Mouse (Mus musculus) kidney, postnatal 0 days (tissue): ENCODE data around the gene Slc35f3. TPM values are rescaled to one million over a fixed set of nuclear protein-coding genes. Genes with fewer than 3 reads are reported as not detected.
A peak's percentile ranks its signal among the peaks of the same experiment; 100 is the strongest.

Source experiments
- ATAC-seq: fragments of 200-750 bp; cut with Nextera tagmentation; replicated peaks from 2 replicates; pipeline ENCODE4 v1.8.0; 2017; ENCODE audit warnings: low read depth, moderate number of reproducible peaks, moderate TSS enrichment, moderate library complexity; ENCODE audit not compliant: low FRiP score
- DNase-seq: peaks from one replicate; pipeline ENCODE4 v3.0.0-alpha.2; 2016; ENCODE audit warnings: low spot score
- H3K27ac ChIP-seq: fragments of 300-500 bp; sonication (generic); 2 replicates; pipeline ENCODE4 v1.5.1; 2014; ENCODE audit warnings: mild to moderate bottlenecking
- H3K27me3 ChIP-seq: fragments of 300-500 bp; sonication (generic); 2 replicates; pipeline ENCODE4 v1.6.1; 2014; ENCODE audit warnings: low read length, mixed read lengths; ENCODE audit not compliant: insufficient read depth
- H3K36me3 ChIP-seq: fragments of 300-500 bp; sonication (generic); 2 replicates; pipeline ENCODE4 v1.6.1; 2014; ENCODE audit warnings: low read length, mixed read lengths; ENCODE audit not compliant: insufficient read depth
- H3K4me1 ChIP-seq: fragments of 300-500 bp; sonication (generic); replicated peaks from 2 replicates; pipeline ENCODE4 v1.6.1; 2014; ENCODE audit warnings: antibody characterized with exemption, low read length, mixed read lengths; ENCODE audit not compliant: insufficient read depth
- H3K4me2 ChIP-seq: fragments of 300-500 bp; sonication (generic); 2 replicates; pipeline ENCODE4 v1.6.1; 2014; ENCODE audit warnings: mild to moderate bottlenecking, low read length, moderate library complexity, mixed read lengths
- H3K4me3 ChIP-seq: fragments of 300-500 bp; sonication (generic); replicated peaks from 2 replicates; pipeline ENCODE4 v1.5.1; 2014; ENCODE audit warnings: low read depth, low read length
- H3K9ac ChIP-seq: fragments of 300-500 bp; sonication (generic); 2 replicates; pipeline ENCODE4 v1.6.1; 2014; ENCODE audit warnings: low read depth, low read length
- H3K9me3 ChIP-seq: fragments of 300-500 bp; sonication (generic); replicated peaks from 2 replicates; pipeline ENCODE4 v1.6.1; 2016; ENCODE audit warnings: low read length, inconsistent platforms, mixed read lengths
- CTCF ChIP-seq: IDR thresholded peaks from 2 replicates; pipeline ENCODE4 v1.5.1; 2016; ENCODE audit warnings: antibody characterized with exemption, low read depth, mild to moderate bottlenecking, moderate library complexity
- WGBS: fragments of 180-500 bp; shearing (Covaris S2); extraction: QIAGEN DNeasy Blood & Tissue Kit; methylation state at CpG from one replicate; pipeline ENCODE4 v1.1.7; 2014; 5-methylcytosine and 5-hydroxymethylcytosine counted together
- polyA plus RNA-seq: library from polyadenylated mRNA; unstranded; fragments of >200 nt; fragmentation: Nextera tagmentation; extraction: Ambion mirVana; gene quantifications from 2 replicates; pipeline ENCODE4 v1.2.1, GENCODE M21; 2015

The Slc35f3 gene
- polyA plus RNA-seq, 1 experiment from 2014 or later = 1.4 TPM

DNA sequence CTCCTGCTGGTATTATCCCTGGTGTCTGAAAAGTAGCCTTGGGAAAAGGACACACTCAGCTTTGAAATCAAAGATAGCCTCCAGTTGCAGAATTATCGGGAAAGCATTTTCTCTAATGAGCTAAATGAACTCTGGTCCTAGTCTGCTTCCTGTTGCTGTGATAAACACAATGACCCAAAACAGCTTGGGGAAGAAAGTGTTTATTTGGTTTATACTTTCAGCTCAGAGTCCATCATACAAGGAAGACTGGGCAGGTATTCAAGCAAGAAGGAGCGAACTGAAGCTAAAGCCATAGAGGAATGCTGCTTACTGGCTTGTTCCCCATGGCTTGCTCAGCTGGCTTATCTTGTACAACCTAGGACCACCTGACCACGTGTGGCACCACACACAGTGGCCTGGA, 67.9 kb downstream of the Slc35f3 start:
- Histone ChIP-seq H3K4me3 (no peak overlapping the region), H3K36me3 (no peaks in the 10 kb centered on the region), H3K4me1 (no peaks in the 10 kb centered on the region), H3K9me3 (no peaks in the 10 kb centered on the region), H3K9ac (no peak overlapping the region), H3K27ac (no peak overlapping the region), H3K4me2 (no peak overlapping the region), H3K27me3 (no peaks in the 10 kb centered on the region)
- TF ChIP-seq CTCF = no peak
- WGBS = 72% methylated on average over 3 of the region's 3 CpGs
- DNase-seq (no peak), ATAC-seq (no peak)

DNA sequence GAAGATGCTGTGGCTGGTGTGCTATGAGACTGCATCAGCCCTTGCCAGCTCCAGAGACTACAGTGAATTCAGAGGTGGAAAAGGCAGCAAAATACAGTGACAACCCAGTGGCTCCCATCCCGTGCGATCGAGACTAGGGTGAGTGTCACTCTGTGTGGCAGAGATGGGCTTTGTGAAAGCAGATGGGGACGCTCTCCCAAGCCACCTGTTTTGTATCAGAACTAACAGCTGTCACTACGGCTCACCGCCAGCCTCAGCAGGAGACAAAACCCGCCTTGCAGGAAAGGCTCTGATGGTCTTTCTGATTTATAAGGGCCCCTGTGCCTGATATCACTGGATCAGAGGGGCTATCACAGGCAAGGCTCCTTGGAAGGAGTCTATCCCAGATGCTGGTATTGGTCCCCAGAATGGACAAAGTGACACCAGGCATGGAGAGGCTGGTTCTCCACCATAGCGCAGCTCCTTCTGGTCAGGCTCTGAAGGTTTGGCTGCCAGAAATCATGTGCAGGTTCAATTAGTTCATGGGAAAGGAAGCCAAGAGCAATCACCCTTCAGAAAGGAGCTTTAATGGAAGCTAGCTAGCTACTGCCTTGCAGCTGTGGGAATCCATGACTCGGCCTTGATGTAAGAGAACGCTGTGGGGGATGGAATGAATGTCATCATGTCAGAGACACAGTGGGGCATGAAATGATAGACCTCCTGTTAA, 70.1 kb downstream of the Slc35f3 start:
- Histone ChIP-seq H3K4me2 (no peak overlapping the region), H3K9me3 (no peaks in the 10 kb centered on the region), H3K4me3 (no peak overlapping the region), H3K36me3 (no peaks in the 10 kb centered on the region), H3K9ac (no peak overlapping the region), H3K27ac (no peak overlapping the region), H3K4me1 (no peaks in the 10 kb centered on the region), H3K27me3 (no peaks in the 10 kb centered on the region)
- TF ChIP-seq CTCF = no peak
- no peak for DNase-seq
- 81% methylated on average over 10 of the region's 10 CpGs for WGBS
- ATAC-seq = no peak

- H3K27me3 ChIP-seq = no peaks in the 10 kb centered on the region
- H3K9ac ChIP-seq = no peak overlapping the region
- DNase-seq (no peak), ATAC-seq (no peak)
- H3K27ac ChIP-seq = no peak overlapping the region
- no peaks in the 10 kb centered on the region for H3K9me3 ChIP-seq
- no peaks in the 10 kb centered on the region for H3K36me3 ChIP-seq
- TF ChIP-seq CTCF = no peak
- H3K4me3 ChIP-seq = no peak overlapping the region
- 89% methylated on average over 3 of the region's 3 CpGs for WGBS
- no peaks in the 10 kb centered on the region for H3K4me1 ChIP-seq
- H3K4me2 ChIP-seq = no peak overlapping the region
Measured at GRCm38 (mm10) chr8:126371871-126372270, 73.5 kb downstream of the Slc35f3 start.

DNA sequence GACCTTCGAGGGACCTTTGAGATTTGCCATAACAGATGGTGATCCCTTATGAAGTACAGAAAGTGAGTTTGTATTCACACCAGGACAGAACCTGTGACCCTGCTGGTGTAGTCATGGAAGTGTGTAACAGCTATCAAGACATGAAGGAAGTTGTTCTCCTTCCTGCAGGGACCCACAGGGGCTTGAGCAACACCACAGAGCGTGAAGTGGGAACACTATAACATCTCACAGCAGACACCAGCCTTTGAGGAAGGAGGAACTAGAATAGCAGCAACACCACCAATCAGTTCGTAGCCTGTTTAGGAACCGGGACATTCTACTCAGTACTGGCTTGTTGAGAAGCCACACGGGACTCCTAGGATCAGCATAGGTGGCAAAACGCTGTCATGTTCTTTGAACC, 81.2 kb downstream of the Slc35f3 start:
- Histone ChIP-seq H3K4me2 (no peak overlapping the region), H3K4me1 (no peaks in the 10 kb centered on the region), H3K36me3 (no peaks in the 10 kb centered on the region), H3K9me3 (no peaks in the 10 kb centered on the region), H3K9ac (no peak overlapping the region), H3K27me3 (no peaks in the 10 kb centered on the region), H3K4me3 (no peak overlapping the region), H3K27ac (no peak overlapping the region)
- no peak for ATAC-seq
- no peak for TF ChIP-seq CTCF
- no peak for DNase-seq
- WGBS = 80% methylated on average over 6 of the region's 6 CpGs

GRCm38 (mm10) chr8:126380141-126380540, 81.8 kb downstream of the Slc35f3 start:
- no peak for ATAC-seq
- no peak for TF ChIP-seq CTCF
- H3K36me3 ChIP-seq = no peaks in the 10 kb centered on the region
- H3K4me2 ChIP-seq = no peak overlapping the region
- 36% methylated on average over 2 of the region's 2 CpGs for WGBS
- H3K27ac ChIP-seq = no peak overlapping the region
- H3K9me3 ChIP-seq = no peaks in the 10 kb centered on the region
- no peak overlapping the region for H3K9ac ChIP-seq
- H3K27me3 ChIP-seq = no peaks in the 10 kb centered on the region
- H3K4me3 ChIP-seq = no peak overlapping the region
- H3K4me1 ChIP-seq = no peaks in the 10 kb centered on the region
- no peak for DNase-seq

DNA sequence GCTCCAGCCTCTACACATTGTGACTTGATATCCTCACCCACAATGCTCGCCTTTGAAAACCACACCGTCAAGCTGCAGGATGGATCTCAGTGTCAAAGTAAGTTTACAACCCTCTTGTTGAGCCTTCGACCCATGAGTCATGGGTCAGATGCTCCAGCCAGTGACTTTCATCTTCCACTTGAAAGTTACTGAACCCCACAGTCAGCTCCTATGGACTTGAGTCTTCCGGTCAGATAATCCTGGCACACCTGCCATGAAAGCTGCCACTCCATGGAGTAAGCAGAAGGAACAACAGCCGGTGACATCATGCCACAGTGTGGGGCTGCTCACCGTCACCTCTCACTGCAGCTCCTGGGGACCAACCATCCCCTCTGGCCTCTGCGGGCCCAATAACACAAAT, 82.9 kb downstream of the Slc35f3 start:
- WGBS = 46% methylated on average over 7 of the region's 7 CpGs
- Histone ChIP-seq H3K27me3 (no peaks in the 10 kb centered on the region), H3K36me3 (no peaks in the 10 kb centered on the region), H3K4me2 (no peak overlapping the region), H3K9ac (no peak overlapping the region), H3K9me3 (no peaks in the 10 kb centered on the region), H3K27ac (no peak overlapping the region), H3K4me3 (no peak overlapping the region), H3K4me1 (no peaks in the 10 kb centered on the region)
- no peak for TF ChIP-seq CTCF
- ATAC-seq (peak; percentile 40; the same call in 1 of the 2 replicates), DNase-seq (peak; percentile 68)

- Histone ChIP-seq H3K4me1 (no peaks in the 10 kb centered on the region), H3K4me3 (no peak overlapping the region), H3K4me2 (no peak overlapping the region), H3K27me3 (no peaks in the 10 kb centered on the region), H3K36me3 (no peaks in the 10 kb centered on the region), H3K9me3 (no peaks in the 10 kb centered on the region), H3K27ac (no peak overlapping the region), H3K9ac (no peak overlapping the region)
- peak; percentile 61 for DNase-seq
- no peak for ATAC-seq
- TF ChIP-seq CTCF = no peak
- WGBS = 34% methylated on average over 14 of the region's 14 CpGs
Measured at GRCm38 (mm10) chr8:126382216-126382615, 83.9 kb downstream of the Slc35f3 start.
